Mouse (Mus musculus): Measurements from ENCODE around the gene Bpifb1.
"Not testable (repeated sequence)": the region's sequence is repeated elsewhere in the genome, so short reads cannot be mapped to it uniquely, and the experiment has no call there.

- TF ChIP-seq CTCF (IDR thresholded peaks at IDR 0.05; ENCODE audit: extremely low read depth, insufficient read length, insufficient replicate concordance, low read depth, low read length); POLR2A (IDR thresholded peaks at IDR 0.05; ENCODE audit: low read depth, low read length): not testable (repeated sequence)
Observed at GRCm38 (mm10) chr2:154181900-154182299, 8.7 kb upstream of the Bpifb1 start.
